Mouse (Mus musculus): ENCODE data around the gene Col18a1.

DNA sequence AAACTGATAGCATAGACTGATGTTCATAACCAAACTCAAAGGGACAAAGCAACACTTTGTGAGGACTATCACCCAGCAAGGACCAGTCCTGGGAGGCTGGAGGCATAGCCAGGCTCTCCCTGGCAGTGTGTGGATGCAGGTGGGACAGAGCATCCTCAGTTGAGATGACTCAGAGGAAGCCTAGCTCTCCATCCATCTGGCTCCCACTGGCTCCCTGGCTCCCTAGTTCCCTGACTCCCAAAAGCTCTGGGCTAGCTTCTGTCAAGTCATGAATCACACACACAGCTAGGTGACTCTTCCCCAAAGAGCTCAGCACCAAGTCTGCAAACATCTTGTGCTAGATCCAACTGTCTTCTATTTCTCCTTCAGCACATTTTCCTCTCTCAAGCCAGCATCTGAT is 72.5 kb downstream of the Col18a1 start:
- TF ChIP-seq CTCF (IDR thresholded peaks at IDR 0.05; ENCODE audit: low read depth) (no peak), EP300 (IDR thresholded peaks at IDR 0.05; ENCODE audit: low read depth) (no peak)

Measured in liver, postnatal 0 days (tissue).